Mouse (Mus musculus): Measurements from ENCODE around the gene Mpv17. TPM values are rescaled to one million over a fixed set of nuclear protein-coding genes. Genes with fewer than 3 reads are reported as not detected.

Mpv17 gene
- polyA plus RNA-seq, 1 experiment, result 117 TPM

DNA sequence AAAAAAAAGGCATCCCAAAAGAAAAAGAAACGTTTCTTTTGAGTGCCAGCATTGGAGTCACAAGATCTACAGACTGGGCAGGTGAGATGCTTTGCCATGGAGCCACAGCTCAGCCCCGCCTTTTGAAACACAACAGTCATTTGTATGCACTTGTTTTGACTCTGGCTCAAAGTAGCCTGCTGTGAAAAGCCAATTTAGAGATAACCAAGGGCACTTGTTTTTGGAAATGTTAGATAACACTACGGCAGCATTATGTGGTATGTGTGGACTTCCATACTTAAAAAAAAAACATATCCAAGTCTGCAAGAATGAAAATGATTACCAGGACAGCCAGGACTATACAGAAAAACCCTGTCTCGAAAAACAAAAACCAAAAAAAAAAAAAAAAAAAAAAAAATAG, 29.6 kb upstream of the Mpv17 start:
- no peak for DNase-seq (ENCODE audit: low spot score)

DNA sequence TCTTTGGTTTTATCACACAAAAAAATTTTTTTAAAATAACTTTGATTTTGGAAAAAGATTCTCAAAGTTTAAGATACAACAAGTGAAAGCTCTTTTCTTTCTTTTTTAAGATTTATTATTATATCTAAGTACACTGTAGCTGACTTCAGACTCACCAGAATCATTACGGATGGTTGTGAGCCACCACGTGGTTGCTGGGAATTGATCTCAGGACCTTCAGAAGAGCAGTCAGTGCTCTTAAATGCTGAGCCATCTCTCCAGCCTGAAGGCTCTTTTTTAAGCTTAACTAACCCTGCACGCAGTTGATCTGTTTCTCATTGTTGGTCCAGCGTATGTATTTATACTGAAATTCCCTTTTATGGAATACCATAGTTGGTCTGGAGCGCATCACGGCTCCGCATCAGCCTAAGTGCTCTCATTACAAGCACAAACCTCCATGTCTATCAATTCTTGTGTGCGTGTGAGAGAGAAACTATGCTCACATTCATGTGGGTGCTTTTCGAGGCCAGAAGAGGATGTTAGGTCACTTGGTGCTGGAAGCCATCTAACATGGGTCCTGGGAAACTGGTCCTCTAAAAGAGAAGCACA, 27.2 kb upstream of the Mpv17 start:
- DNase-seq (ENCODE audit: low spot score), result no peak

DNA sequence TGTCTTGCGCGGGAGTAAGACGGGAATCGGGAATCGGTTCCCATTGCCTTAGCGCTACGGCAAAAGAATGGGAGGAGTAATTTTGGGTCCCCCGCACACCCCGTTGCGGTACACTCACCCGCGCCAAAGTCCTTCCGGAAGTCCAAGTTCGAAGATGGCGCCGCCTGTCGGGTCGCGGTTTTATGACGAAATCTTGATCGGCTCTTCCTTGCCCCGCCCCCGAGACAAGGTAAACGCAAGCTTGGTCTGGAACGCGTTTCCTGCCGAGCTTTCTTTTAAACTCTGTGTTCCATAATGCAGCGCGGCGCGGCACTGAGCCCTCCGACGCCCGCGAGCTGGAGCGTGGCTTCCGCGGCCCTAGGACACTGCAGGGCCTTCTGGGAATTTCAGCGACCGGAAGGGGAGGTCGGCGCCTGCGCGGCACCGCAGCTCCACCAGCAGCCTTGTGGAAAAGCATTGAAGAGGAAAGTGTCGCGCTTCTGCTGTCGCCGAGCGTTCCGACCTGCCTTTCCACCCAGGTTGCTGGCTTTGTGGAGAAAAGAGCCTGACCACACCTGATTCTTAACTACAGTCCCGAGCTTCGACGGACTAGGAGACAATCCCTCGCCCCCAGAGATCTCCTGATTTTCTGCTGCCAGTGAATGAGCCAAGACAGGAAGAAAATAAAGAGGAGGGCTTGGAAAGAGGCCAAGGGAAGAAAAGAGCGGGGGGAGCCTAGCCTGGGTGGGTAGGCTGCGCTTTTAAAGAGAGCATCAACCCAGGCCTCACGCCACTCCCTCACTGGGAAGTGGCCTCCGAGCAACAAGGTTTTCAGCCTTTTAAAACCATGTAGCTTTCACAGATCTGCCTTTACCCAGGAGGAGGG, 25.9 kb upstream of the Mpv17 start, which contains the start of the genes Gm29609 and Gtf3c2:
Gm29609 (minus strand) TSS at position 146 of the 865 bp plus-strand sequence.
Gtf3c2 (minus strand) TSS at position 379 of the 865 bp plus-strand sequence.
- peak; percentile 92 for DNase-seq (ENCODE audit: low spot score)

- no peak for DNase-seq (ENCODE audit: low spot score)
Measured at GRCm38 (mm10) chr5:31179301-31179765, 25.3 kb upstream of the Mpv17 start.

DNA sequence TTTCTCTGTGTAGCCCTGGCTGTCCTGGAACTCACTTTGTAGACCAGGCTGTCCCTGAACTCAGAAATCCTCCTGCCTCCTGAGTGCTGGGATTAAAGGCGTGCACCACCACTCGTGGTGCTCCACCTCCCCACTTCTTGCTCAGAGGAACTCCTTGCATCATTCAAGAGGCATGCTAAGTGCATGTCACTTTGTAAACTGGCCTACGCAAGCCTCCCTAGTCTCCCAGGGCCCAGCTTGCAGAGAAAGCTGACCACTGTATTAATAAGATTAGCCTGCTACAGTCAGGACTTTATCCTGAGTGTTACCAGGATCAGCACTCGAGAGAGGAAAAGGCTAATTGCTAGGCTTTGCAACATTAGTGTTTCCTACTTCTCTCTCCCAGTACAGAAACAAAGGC, 14.6 kb upstream of the Mpv17 start:
- DNase-seq (ENCODE audit: low spot score), result no peak

DNA sequence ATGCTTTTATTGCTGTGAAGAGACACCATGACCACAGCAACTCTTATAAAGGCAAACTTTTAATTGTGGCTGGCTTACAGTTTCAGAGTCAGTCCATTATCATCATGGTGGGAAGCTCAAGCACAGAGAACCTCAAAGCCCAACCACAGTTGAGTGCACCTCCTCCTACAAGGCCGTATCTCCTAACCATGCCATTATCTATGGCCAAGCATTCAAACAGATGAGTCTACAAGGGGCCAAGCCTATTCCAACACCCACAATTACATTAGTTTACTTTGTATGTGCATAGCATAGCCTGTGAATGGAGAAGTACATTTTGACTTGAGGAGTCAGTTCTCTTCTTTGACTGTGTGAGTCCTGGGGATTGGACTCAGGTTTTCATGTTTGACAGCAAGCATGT, 10.8 kb upstream of the Mpv17 start:
- no peak for DNase-seq (ENCODE audit: low spot score)

- no peak for DNase-seq (ENCODE audit: low spot score)
Measured at GRCm38 (mm10) chr5:31162462-31162861, 8.4 kb upstream of the Mpv17 start.

DNA sequence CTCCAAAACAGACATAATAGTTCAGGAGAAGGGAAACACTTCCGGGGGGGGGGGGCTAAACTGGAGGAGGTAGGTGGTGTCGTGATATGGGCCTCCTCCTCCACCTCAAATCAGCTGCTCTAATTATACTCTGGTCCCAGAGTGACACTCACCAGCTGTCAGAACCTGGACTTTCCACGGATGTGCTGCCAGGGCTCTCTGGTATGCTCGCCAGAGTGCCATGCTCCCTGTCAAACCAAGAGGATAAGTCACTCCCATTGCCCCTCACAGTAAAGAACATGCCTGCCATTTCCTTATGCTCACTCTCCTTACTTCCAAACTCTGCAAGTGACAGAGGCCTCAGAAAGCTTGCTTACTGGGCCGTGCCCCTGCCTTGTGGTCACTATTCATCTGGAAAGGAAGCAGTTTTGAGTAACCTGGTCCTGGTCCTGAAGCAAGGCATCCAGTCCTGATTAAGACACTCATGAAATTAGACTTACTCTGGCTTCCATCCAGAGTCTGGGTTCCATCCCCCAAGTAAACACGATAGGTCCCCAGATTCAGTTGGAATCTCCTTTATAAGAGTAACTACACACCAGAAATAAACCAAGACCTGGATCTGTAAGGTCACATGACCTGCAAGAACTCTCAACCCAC, 417 bp downstream of the Mpv17 start:
- no peak for DNase-seq (ENCODE audit: low spot score)

- no peak for DNase-seq (ENCODE audit: low spot score)
Measured at GRCm38 (mm10) chr5:31151746-31152145, 2.3 kb downstream of the Mpv17 start.

DNA sequence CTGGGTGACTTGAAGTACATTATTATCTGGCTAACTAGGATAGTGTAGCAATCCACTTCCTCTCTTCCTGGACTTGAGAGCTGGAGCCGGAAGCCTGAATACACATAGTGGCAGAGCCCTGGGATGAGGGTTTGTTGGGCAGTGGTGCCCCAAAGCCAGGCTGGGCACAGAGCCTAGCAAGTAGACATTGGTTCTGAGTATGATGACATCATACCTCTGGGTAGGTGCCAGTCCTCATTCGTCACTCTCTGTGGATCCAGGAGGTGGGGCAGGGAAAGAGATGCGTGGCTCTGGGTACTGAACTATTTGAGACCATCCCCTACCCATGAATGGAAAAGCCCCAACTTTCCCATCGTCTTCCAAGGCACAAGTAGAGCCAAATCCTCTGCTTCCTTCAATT, 4.3 kb downstream of the Mpv17 start:
- DNase-seq (ENCODE audit: low spot score), result no peak

DNA sequence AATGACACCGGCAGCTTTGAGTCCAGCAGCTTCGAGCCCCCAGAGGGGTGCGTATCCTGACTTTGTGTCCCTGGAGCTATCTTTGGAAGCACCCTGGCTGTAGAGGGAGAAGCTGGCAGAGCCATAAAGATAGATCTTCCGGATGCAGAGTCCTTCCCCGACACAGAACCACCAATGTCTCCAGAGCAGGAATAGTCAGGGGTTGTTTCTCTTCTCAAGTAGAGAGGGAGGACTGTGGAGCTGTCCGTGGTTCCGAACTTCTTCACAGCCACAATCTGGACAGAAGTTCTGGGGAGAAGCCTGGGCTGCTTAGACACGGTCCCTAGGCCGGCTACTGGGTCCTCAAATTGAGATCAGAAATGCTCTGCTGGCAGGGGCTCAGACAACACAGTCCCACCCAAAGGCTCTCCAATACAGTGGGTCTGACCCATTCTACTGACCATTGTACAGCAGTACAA, 15.1 kb downstream of the Mpv17 start:
- no peak for DNase-seq (ENCODE audit: low spot score)

DNA sequence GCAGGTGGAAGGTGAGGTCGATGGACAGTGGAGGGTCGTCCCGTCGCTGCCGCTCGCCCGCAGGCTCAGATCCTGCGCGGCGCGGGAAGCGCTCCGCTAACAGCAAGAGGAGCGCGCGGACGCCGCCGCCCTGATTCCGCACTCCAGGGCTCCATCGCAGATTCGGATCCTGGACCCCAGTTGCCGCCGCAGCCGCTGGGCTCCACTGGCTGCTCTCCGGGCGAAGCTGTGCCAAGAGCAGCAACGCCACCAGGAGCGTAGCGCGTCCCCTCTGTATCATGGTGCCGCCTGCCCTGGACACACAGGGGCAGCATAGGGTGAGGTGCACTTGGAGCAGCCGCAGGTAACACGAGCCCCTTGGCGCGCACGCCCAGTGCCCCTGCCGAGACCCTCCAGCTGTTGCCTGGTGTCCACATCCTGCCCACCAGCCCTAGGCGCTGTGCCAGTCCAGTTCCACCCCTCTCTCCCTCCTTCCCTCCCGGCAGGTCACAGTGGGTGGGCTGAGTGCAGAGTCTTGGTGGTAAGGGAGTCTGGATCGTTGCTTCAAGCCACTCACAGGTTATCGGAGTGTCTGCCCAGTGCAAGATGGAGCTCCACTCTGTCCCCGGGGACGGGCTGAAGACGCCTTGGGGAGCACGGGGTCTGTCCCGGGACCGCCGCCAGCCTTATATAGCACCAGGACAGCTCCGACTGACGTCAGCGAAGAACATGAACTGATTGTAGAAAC, 15.6 kb downstream of the Mpv17 start, which contains the start of gene Ucn:
Ucn (minus strand) TSS at position 589 of the 727 bp plus-strand sequence.
- no peak for DNase-seq (ENCODE audit: low spot score)

- no peak for DNase-seq (ENCODE audit: low spot score)
Measured at GRCm38 (mm10) chr5:31137658-31138057, 16.4 kb downstream of the Mpv17 start.

- no peak for DNase-seq (ENCODE audit: low spot score)
Measured at GRCm38 (mm10) chr5:31136730-31137424, 17.2 kb downstream of the Mpv17 start.

- DNase-seq (ENCODE audit: low spot score), result no peak
Measured at GRCm38 (mm10) chr5:31126050-31126449, 28.0 kb downstream of the Mpv17 start.

DNA sequence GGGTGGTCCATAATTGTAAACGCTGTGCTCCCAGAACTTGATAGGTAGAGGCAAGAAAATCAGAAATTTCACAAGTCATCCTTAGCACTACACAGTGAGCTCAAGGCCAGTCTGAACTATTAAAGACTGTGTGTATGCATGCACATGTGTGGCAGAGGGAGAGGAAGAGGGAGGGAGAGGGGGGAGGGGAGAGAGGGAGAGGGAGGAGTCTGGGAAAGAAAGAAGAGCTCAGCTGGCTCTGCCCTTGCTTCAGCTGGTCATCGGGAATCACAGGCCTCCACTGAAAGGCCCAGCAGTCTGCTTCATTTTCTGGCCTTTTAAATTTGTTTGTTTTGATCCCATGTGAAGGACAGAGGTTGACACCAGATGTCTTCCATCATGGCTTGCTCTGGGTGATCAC, 30.6 kb downstream of the Mpv17 start:
- no peak for DNase-seq (ENCODE audit: low spot score)

GRCm38 (mm10) chr5:31121111-31121510, 32.9 kb downstream of the Mpv17 start:
- DNase-seq (ENCODE audit: low spot score), result no peak

- no peak for DNase-seq (ENCODE audit: low spot score)
Measured at GRCm38 (mm10) chr5:31116912-31117311, 37.1 kb downstream of the Mpv17 start.

- DNase-seq (ENCODE audit: low spot score), result no peak
Measured at GRCm38 (mm10) chr5:31116354-31116753, 37.7 kb downstream of the Mpv17 start, which contains the start of gene Trim54. Gene Trim54 (plus strand): TSS chr5:31116712.

- DNase-seq (ENCODE audit: low spot score), result no peak
Measured at GRCm38 (mm10) chr5:31110781-31111180, 43.3 kb downstream of the Mpv17 start.

- DNase-seq (ENCODE audit: low spot score), result no peak
Measured at GRCm38 (mm10) chr5:31108000-31108490, 46.0 kb downstream of the Mpv17 start, which contains the start of gene Slc30a3. Gene Slc30a3 (minus strand): TSS chr5:31108237.

Measured in urinary bladder, adult 2 months (tissue).